Mouse (Mus musculus): ENCODE measurements around the gene Tm9sf1.

The Tm9sf1 gene

DNA sequence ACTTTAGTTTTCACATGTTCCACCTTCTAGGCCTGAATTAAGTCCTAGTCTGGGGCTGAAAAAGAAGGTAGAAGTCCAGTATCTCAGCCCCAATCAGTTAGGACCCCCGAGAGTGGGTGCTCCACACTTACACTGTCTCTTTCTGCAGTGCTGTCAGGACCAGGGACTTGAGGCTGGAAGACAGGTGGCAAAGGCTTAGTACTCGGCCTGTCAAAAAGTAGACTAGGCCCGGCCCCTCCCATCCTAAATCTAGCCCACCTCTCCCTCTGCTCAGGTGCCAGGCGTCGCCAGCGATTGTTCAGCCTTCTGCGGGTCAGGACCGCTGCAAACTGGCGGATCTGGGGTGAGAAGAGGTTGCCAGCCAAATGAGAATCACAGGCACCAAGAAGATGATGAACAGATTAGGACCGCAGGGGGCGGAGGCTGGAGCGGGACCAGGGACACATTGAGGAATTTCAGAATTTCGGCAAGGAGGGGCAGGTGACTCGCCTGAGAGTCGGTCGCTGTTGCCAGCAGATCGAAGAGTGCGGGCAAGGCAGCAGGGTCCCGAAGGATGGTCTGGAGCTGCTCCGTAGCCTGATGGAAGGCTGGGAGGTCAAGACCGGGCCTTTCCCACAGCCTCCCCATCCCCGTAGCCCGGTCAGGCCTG is 8.6 kb downstream of the Tm9sf1 start:
- no peak for DNase-seq (ENCODE audit: low spot score in 2 of 2)

DNA sequence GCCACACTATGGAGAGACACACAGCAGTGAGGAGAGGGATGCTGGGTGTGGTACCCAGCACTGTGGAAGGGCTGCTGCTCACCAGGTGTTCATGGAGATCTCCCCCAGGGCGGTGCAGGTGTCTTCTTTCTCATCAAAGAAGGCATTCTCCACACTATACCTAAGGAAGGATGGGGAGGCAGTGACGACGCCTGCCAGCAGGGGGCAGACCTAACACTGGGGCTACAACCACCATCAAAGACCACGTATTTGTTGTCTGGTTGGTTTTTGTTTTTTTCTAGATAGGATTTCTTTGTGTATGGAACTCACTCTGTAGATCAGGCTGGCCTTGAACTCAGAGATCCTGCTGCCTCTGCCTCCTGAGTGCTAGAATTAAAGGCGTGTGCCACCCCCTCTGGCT is 14.3 kb downstream of the Tm9sf1 start:
- DNase-seq (ENCODE audit: low spot score in 2 of 2), result peak; percentile 51 to 72

DNA sequence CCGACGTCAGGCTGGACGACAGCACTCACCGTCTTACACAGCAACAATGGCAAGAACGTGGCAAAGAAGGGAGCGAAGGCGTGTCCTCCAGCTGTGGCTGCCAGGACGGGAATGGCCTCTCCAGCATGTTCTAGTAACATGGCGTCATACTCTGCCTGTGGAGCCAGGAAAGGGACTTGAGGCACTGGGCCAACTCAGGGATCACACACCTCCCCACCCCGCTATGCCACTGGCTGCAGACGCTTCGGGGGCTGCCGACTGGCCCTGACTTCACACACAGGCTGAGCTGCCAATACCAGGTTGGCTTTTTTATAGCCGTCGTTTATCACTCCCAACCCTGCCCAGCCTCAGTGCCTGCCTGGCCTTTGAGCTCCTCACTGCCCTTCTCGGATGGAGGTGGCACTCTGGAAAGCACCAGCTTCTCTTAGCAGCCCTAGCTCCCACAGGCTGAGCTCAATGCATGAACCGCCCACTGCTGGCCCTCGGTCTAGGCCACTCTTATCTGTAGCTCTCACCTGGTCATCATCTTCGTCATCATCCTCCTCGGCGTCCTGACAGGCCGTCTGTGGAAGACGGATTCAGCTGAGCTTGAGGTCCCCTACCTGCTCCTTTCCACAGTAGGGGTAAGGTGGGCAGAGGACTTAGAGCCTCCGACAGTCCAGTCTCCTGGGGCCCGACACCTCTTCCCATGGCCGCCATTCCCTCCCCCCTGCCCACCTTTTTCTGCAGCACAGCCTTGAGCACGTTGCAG is 15.4 kb downstream of the Tm9sf1 start:
- DNase-seq (ENCODE audit: low spot score in 2 of 2), result no peak

DNA sequence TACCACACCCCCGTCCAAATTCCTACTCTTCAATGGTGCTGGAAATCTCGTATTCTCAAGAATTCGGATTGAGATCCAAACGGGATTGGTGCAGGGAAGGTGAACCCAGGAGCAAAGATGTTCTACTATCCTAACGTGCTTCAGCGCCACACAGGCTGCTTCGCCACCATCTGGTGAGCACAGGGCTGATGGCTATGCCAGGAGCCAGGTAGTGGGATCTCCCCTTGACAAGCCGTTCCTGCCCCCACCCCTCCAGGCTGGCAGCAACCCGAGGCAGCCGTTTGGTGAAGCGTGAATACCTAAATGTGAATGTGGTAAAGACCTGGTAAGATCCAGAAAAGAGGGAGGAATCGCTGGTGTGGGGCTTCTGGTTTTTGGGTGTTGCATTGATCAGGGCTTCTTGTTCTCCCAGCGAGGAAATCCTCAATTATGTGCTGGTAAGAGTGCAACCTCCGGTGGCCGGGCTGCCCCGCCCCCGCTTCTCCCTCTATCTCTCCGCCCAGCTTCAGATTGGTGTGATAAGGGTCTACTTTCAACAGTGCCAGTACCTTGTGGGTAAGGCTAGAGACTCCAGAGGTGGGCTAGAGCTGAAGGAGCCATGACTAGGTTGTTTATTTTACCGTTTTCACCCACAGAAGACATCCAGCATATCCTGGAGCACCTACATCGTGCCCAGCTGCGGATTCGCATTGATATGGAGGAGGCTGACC is 25.0 kb downstream of the Tm9sf1 start:
- no peak for DNase-seq (ENCODE audit: low spot score in 2 of 2)

DNA sequence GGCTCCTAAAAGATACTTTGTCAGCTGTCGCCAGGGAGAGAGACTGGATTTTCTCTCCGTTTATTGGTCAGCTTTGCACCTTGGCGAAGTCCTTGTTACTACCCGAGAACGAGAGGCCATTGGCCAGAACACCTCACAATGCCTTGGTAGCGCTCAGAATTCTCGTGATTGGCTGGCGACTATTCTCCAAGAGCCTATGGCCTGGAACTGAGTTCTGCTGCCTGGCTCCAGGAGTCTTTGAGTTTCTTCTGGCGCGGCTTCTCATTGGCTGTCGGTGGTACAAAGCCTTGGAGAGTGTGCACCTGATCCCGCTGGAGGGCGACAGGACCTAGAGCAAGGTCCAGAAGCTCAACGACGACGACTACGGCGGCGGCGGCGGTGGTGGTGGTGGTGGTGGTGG is 25.8 kb downstream of the Tm9sf1 start, which contains the start of gene Rec8:
Gene Rec8 (plus strand): TSS at position 216 of the 400 bp plus-strand sequence.
- DNase-seq (ENCODE audit: low spot score in 2 of 2), result no peak

DNA sequence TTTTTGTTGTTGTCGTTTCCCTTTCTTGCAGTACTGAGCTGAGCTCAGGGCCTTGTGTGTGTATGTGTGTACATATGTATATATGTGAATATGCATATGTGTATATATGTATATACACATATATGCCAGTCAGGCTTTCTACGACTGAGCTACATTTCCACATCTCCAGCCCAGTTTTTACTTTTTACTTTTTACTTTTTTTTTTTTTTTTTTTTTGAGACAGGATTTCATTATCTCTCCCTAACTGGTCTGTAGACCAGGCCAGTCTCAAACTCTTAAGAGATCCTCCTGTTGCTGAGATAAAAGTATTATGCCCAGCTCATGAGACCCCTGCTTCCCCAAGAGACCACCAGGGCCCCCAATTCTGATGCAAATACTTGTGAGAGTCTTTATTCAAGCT is 26.8 kb downstream of the Tm9sf1 start:
- no peak for DNase-seq (ENCODE audit: low spot score in 2 of 2)

DNA sequence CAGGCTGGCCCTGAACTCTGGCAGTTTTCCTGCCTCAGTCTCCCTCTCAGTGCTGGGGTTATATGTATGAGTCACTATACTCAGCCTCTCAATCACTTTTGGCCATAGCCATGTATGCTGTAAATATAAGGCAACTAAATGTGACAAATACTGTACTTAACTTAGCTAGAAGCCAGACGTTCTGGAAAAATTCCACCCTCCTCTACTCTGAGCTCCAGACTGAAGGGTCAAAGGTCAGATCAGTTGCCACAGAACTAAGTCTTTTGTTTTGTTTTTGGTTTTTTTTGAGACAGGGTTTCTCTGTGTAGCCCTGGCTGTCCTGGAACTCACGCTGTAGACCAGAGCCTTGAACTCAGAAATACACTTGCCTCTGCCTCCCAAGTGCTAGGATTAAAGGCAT is 27.7 kb downstream of the Tm9sf1 start:
- no peak for DNase-seq (ENCODE audit: low spot score in 2 of 2)

DNA sequence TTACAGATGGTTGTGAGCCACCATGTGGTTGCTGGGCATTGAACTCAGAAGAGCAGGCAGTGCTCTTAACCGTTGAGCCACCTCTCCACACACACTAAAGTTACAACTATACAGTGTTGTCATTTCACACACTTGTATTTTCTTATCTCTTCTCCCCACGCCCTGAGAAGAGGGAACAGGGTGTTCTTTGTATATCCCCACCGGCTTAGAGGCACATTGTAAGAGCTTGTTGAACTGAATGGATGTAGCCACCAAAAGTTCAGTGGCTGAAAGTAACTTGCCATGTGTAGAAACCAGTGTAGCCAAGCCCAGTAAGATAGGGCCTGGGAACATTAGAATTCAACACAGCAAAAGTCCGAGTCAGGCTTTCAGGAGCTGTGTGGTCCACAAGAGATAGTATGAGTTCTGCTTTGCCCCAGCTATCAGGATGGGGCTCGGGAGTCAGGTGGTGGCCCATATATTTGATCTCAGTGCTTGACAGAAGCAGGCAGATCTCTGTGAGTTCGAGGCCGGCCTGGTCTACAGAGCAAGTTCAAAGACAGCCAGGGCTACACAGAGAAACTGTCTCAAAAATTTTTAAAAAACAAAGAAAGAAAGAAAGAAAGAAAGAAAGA is 28.9 kb downstream of the Tm9sf1 start:
- DNase-seq (ENCODE audit: low spot score in 2 of 2), result no peak

DNA sequence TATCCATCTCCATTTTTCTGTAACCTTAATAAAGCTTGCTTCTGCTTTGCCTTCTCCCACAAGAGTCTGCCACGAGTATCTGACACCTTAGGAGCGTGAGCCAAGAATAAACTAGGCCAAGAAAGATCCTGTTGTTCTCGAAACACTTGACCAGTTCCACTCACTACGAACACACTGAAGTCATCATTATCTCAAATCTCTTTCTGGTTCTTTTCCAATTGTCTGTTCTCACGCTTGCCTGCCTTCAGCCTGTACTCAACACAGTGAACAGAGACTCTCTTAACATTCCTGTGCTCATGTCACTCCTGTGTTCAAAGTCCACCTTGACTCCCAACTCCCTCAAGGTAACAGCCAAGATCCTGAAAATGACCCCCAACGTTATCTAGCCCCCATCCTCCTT is 30.3 kb downstream of the Tm9sf1 start:
- DNase-seq (ENCODE audit: low spot score in 2 of 2), result no peak

DNA sequence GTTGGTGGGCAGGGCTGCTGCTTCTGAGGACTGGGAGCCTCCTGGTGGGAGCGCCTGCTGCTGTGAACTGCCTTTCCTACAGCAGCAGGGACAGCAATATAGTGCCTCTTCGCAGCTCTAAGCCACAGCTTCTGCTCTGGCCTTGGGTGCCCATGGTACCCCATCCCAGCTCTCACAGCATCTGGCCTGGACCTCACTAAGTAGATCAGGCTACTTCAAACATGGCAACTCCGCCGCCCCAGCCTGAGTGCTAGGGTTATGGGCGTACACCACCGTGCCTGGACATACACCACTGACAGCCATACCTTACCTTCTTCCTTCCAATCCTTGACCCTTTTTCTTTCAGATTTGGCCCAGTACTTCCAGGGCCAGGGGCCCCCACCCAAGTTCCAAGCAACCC is 35.3 kb downstream of the Tm9sf1 start:
- no peak for DNase-seq (ENCODE audit: low spot score in 2 of 2)

DNA sequence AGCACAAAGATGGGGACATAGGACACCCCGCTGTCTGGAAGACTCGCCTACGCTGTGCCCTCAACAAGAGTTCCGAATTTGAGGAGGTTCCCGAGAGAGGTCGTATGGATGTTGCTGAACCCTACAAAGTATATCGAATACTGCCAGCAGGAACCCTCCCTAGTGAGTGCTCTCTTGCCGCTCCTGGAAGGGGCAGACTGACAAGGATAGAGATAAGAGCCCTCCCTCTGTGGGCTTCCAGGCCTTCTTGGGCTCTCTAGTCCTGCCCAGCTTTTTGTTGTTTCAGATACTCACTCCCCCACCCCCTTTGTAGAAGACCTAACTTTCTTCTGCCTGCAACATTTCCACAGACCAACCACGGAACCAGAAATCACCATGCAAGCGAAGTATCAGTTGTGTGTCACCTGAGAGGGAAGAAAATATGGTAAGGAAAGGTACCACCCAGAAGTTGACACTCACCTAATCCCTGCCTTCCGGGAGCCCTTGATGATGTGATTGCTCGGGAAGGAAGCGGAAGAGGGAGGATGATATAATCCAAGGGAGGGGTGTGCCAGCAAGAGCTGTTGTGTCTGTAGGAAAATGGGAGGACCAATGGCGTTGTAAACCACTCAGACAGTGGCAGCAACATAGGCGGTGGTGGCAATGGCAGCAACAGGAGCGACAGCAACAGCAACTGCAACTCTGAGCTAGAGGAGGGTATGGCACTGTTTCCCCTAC is 37.7 kb downstream of the Tm9sf1 start:
- no peak for DNase-seq (ENCODE audit: low spot score in 2 of 2)

DNA sequence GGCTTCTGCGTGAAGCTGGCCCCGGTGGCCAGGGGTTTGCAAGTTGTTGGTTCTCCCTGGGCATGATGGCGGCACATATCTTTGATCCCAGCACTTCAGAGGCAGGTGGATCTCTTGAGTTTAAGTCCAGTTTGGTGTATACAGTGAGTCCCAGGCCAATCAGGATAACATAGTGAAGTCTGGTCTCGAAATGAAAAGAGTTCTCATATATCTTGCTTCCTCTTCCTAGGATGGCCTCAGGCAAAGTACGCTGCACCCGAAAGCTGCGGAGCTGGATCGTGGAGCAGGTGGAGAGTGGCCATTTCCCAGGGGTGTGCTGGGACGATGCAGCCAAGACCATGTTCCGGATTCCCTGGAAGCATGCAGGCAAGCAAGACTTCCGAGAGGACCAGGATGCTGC is 38.8 kb downstream of the Tm9sf1 start:
- DNase-seq (ENCODE audit: low spot score in 2 of 2), result no peak

DNA sequence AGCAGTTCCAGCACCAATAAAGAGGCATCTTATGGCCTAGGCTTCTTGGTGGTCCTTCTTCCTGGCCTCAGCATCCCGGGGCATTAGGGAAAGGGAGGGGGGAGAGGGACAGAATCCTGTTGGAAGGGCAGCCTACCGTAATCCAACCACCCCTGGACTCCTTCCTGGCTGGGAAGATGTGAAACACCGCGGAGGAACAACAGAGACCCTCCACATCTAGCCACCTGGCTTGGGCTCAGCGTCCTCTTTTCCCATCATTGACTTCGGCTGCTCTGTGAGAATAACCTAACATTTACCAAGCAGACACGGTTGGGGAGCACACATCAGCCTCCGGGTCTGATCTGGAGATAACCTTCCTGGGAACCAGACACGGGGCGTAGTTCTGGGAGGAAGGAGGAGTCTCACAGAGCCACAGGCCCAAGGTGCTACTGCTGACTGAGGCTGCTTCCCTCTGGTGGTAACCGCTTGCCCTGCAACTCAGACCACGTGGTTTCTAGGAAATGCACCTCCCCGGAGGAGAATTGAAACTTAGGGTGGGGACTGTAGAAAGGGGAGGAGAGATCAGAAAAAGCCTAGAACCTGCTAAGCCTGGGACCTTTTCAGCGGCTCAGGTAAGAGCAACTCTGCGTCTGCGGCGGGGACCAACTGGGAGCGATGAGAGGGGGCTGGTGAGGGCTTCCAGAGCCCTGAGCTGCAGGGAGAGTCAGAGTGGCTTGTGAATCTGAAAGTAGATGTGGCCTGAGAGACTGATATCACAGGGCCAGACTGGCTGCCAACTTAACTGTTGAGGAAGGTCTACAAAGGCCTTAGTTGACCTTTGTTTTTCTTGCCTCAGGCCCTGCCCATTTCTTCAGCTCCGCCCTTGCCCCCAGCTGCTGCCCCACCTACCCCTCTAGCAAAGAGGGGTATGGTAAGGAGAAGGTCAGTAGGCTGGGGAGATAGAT is 39.7 kb downstream of the Tm9sf1 start:
- DNase-seq (ENCODE audit: low spot score in 2 of 2), result peak; percentile 91 to 92

DNA sequence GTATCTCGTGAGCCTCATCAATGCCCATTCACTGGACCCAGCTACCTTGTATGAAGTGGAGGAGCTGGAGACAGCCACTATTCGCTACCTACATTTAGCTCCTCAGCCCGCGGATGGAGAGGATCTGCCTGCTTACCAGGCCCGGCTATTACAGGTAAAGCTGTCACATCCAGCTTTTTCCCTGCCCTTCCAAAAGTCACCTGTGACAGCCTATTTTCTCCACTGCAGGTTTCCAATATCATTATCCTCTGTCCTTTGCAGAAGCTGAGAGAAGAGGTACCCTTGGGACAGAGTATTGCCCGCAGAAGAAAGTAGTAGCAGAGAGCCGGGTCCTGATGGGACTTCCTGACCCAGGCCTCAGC is 40.4 kb downstream of the Tm9sf1 start, which contains the start of gene Irf9:
Gene Irf9 (plus strand): TSS at position 301 of the 362 bp plus-strand sequence.
- DNase-seq (ENCODE audit: low spot score in 2 of 2), result no peak

DNA sequence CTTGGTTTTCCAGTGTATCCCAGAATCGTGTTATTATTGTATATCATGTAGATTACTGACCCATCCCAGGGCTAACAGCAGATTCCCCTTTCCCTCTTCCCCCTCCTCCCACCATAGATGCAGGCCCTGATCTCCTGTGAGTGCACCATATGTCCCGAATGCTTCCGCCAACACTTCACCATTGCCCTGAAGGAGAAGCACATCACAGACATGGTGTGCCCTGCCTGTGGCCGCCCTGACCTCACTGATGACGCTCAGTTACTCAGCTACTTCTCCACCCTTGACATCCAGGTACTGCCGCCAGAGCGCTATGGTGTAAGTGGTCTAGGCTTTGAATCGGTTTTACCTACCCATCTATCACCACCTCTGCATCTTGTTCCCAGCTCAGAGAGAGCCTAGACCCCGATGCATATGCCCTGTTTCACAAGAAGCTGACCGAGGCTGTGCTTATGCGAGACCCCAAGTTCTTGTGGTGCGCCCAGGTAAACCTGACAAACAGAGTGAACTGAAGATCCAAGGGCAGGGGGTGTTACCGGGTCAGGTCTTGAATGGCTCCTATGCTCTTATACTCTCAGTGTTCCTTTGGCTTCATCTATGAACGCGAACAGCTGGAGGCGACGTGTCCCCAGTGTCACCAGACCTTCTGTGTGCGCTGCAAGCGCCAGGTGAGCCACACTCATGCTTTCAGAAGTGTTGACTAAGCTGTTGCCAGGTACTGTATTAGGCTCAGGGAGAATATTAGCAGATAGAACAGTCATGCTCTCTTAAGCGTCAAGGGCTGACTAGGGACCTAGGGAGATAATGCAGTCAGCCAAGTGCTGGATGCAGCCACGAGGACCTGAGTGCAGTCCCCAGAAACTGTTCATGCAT is 44.9 kb downstream of the Tm9sf1 start:
- DNase-seq (ENCODE audit: low spot score in 2 of 2), result no peak

DNA sequence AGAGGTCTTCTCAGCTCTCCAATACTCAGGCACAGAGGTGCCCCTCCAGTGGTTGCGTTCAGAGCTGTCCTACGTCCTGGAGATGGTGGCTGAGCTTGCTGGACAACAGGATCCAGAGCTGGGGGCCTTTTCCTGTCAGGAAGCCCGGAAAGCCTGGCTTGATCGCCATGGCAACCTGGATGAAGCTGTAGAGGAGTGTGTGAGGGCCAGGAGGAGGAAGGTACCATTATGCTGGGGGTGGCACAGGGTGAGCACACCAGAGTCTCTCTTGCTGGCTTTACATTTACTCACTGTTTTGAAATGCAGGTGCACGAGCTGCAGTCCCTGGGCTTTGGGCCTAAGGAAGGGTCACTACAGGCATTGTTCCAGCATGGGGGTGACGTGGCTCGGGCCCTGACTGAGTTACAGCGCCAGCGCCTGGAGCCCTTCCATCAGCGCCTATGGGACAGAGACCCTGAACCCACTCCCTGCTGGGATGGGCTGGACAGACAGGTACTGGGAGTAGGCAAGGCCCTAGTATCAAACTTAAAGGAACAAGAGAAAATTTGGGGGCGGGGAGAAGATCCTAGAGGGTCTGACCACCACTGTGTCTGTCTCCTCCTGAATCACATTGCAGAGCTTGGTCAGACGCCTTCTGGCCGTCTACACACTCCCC is 47.4 kb downstream of the Tm9sf1 start:
- DNase-seq (ENCODE audit: low spot score in 2 of 2), result no peak

DNA sequence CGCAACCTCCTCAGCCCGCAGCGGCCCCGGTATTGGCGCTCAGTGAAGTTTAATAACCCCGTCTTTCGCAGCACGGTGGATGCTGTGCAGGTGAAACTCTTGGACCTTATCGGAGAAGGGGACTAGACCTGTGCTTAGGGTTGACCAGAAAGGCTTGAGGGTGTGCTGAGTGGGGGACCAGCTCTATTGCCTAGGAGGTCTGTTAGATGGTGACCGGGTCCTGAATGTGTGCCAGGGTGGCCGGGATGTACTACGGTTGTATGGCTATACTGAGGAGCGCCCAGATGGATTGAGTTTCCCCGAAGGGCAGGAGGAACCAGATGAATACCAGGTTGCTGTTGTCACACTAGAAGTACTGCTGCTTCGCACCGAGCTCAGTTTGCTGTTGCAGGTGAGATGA is 51.4 kb downstream of the Tm9sf1 start:
- DNase-seq (ENCODE audit: low spot score in 2 of 2), result no peak

DNA sequence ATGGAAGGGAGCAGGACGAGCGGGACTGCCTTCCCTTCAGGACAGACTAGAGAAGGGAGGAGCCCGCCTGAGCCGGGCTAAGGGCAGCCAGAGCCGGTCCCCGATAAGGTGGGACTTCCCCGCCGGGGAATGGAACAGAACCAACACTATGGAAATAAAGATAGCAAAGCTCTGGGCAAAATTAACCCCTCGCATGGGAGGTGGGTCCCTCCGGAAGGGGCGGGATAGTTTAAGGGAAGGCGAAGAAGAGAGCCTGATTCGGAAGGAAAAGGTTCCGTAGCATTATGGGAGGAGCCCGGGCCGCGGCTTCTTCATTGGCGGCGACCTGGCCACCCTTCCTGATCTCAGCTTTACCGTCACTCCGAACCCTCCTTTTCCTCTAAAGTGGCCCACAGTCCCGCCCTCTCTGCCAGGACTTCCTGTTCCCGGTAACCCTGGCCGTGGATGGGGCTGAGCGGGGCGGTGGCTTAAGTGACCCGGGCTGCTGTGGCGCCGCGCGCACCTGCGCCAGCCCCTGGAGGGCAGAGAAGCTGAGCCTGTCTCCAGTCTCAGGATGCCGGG is 52.2 kb downstream of the Tm9sf1 start, which contains the start of gene Rnf31:
Gene Rnf31 (plus strand): TSS at position 378 of the 561 bp plus-strand sequence.
- DNase-seq (ENCODE audit: low spot score in 2 of 2), result peak; percentile 82
